Mouse (Mus musculus) testis, adult 2 months (tissue): ENCODE data around the gene Ip6k2. TPM values are rescaled to one million over a fixed set of nuclear protein-coding genes. Genes with fewer than 3 reads are reported as not detected.
A peak's percentile ranks its signal among the peaks of the same experiment; 100 is the strongest.

ENCODE experiments used
- H3K27ac ChIP-seq: fragments of 200-500 bp; 2 replicates; pipeline ENCODE4 v1.5.1; 2012; ENCODE audit warnings: low read depth, low read length; ENCODE audit not compliant: control insufficient read depth, insufficient read depth
- H3K27me3 ChIP-seq: fragments of 200-500 bp; 2 replicates; pipeline ENCODE4 v1.6.1; 2012; ENCODE audit warnings: mild to moderate bottlenecking, low read length, moderate library complexity; ENCODE audit not compliant: control insufficient read depth, insufficient read depth
- H3K36me3 ChIP-seq: fragments of 200-500 bp; 2 replicates; pipeline ENCODE4 v1.6.1; 2012; ENCODE audit warnings: mild to moderate bottlenecking, low read length; ENCODE audit not compliant: control insufficient read depth, insufficient read depth
- H3K4me1 ChIP-seq: fragments of 200-500 bp; 2 replicates; pipeline ENCODE4 v1.6.1; 2012; ENCODE audit warnings: low read length; ENCODE audit not compliant: control insufficient read depth, insufficient read depth
- H3K4me3 ChIP-seq: fragments of 200-500 bp; 2 replicates; pipeline ENCODE4 v1.5.1; 2012; ENCODE audit warnings: low read depth, mild to moderate bottlenecking, low read length, moderate library complexity, mixed read lengths; ENCODE audit not compliant: control insufficient read depth
- CTCF ChIP-seq: fragments of 200-500 bp; IDR thresholded peaks from 2 replicates; pipeline ENCODE4 v1.5.1; 2012; ENCODE audit warnings: low read depth, mild to moderate bottlenecking, inconsistent platforms, low read length, moderate library complexity; ENCODE audit not compliant: control insufficient read depth, insufficient read depth, insufficient replicate concordance
- POLR2A ChIP-seq: fragments of 200-500 bp; IDR thresholded peaks from 2 replicates; pipeline ENCODE4 v1.6.1; 2012; ENCODE audit warnings: low read depth, mild to moderate bottlenecking, inconsistent platforms, low read length, moderate library complexity; ENCODE audit not compliant: control insufficient read depth
- polyA plus RNA-seq: library from polyadenylated mRNA; depleted of rRNA; stranded (reverse); fragments of >200 nt; gene quantifications from 2 replicates; pipeline ENCODE4 v1.2.3, GENCODE M21; 2012

The Ip6k2 gene
- polyA plus RNA-seq, 1 experiment = 49.7 TPM

DNA sequence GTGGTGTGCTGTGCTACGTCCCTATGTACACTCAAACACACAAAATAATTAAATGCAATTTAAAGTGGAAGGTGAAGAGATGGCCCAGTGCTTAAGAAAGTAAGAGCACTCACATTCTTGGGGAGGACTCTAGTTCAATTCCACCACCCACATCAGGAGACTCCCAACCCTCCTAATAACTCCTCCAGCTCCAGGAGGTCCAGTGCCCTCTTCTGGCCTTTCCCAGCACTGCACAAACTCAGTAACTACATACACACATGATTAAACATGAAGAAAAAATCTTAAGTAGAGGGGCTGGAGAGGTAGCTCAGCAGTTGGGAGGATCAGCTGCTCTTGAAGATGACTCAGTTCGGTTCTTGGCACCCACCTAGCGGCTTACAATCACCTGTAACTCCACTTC, 35.9 kb downstream of the Ip6k2 start:
- Histone ChIP-seq H3K4me3 (no peak overlapping the region), H3K36me3 (no peaks in the 10 kb centered on the region), H3K27me3 (no peaks in the 10 kb centered on the region), H3K4me1 (peaks cover under 1% of the 10 kb centered on the region), H3K27ac (no peak overlapping the region)
- TF ChIP-seq POLR2A (no peak), CTCF (peak; percentile 38; the same call in 1 of the 2 replicates)

GRCm38 (mm10) chr9:108820077-108820476, 36.5 kb downstream of the Ip6k2 start:
- H3K27ac ChIP-seq = no peak overlapping the region
- no peaks in the 10 kb centered on the region for H3K27me3 ChIP-seq
- no peak for TF ChIP-seq CTCF
- TF ChIP-seq POLR2A = no peak
- H3K36me3 ChIP-seq = no peaks in the 10 kb centered on the region
- H3K4me3 ChIP-seq = no peak overlapping the region
- H3K4me1 ChIP-seq = peaks cover 6% of the 10 kb centered on the region

GRCm38 (mm10) chr9:108824144-108824685, 40.6 kb downstream of the Ip6k2 start:
- Histone ChIP-seq H3K27me3 (no peaks in the 10 kb centered on the region), H3K4me3 (peak overlapping the region; percentile 86), H3K4me1 (peaks cover 29% of the 10 kb centered on the region), H3K27ac (no peak overlapping the region), H3K36me3 (no peaks in the 10 kb centered on the region)
- TF ChIP-seq POLR2A = no peak
- no peak for TF ChIP-seq CTCF

DNA sequence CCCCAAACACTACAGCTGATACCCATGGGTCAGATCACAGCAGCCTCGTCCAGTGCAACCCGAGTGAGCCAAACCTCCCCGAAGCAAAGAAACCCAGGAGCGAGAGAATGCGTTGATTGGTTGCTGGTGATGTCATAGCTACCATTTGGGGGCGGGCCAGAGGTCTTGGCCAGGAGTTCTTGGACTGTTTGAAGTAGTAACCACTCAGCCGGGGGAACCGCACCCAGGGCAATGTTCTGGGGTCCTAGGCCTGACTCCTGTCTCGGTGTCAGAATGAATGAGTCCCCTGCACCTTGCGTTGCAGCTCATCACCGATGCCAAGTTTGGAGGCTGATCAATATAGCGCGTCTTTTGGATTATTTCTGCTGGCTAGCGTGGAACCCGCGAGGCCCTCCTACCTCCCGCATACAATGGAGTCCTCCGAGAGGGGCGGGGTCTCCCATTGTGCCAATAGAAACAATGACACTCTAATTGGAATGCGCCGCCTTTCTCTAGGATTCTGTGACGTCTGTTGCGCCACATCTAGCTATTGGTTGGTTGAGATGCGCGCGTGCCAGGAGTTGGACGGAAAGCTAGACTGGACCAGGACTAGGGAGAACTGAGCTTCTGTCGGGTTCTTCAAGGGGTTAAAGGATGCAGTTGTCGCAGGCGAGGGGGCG, 41.3 kb downstream of the Ip6k2 start:
- H3K4me3 ChIP-seq = peak overlapping the region; percentile 86
- H3K36me3 ChIP-seq = no peaks in the 10 kb centered on the region
- H3K27me3 ChIP-seq = no peaks in the 10 kb centered on the region
- H3K27ac ChIP-seq = no peak overlapping the region; the same call in 1 of the 2 replicates
- TF ChIP-seq CTCF (no peak), POLR2A (peak; percentile 62; the same call in 1 of the 2 replicates)
- H3K4me1 ChIP-seq = peaks cover 32% of the 10 kb centered on the region

GRCm38 (mm10) chr9:108825820-108826699, 42.5 kb downstream of the Ip6k2 start, which contains the start of gene Celsr3:
Gene Celsr3, plus strand, starts transcription at chr9:108826320.
- Histone ChIP-seq H3K27me3 (no peaks in the 10 kb centered on the region), H3K36me3 (no peaks in the 10 kb centered on the region), H3K4me3 (peak within 1 kb of the TSS; percentile 86), H3K27ac (no peak within 1 kb of the TSS), H3K4me1 (peaks cover 32% of the 10 kb centered on the region)
- no peak for TF ChIP-seq CTCF
- TF ChIP-seq POLR2A = no peak; the same call in 1 of the 2 replicates

DNA sequence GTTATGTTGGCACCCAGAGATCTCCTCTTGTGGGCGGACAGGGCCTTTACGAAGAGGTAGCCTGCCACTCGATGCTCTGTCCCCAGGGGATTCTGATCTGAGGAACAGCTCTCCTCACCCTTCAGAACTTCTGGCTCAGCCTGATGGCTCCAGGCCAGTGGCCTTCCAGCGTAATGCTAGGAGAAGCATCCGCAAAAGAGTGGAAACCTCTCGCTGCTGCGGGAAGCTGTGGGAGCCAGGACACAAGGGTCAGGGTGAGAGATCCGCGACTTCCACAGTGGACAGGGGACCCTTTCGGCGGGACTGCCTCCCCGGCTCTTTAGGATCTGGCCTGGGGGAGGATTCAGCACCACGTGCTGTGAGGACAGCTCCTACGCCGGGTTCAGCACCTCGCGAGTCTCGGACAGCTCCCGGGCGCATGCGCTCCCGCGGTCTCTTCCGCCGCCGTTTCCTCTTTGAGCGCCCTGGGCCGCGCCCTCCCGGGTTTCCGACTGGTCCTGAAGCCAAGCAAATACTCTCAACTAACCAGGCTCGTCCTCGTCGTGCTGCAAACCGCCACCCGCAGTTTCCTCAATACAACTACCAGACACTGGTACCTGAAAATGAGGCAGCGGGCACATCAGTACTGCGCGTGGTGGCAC, 43.2 kb downstream of the Ip6k2 start:
- Histone ChIP-seq H3K4me3 (peak overlapping the region; percentile 86), H3K36me3 (no peaks in the 10 kb centered on the region), H3K27me3 (no peaks in the 10 kb centered on the region), H3K27ac (no peak overlapping the region), H3K4me1 (peaks cover 36% of the 10 kb centered on the region)
- TF ChIP-seq POLR2A (no peak), CTCF (0 out of 2 replicates have a peak, but pooled peaks have one; percentile 15)

DNA sequence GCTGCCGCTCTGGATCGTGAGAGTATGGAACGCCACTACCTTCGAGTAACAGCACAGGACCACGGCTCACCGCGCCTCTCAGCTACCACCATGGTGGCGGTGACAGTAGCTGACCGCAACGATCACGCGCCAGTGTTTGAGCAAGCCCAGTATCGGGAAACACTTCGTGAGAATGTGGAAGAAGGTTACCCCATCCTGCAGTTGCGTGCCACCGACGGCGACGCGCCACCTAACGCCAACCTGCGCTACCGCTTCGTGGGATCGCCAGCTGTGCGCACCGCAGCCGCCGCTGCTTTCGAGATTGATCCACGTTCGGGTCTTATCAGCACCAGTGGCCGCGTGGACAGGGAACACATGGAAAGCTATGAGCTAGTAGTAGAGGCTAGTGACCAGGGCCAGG, 43.9 kb downstream of the Ip6k2 start:
- Histone ChIP-seq H3K27ac (no peak overlapping the region), H3K36me3 (no peaks in the 10 kb centered on the region), H3K27me3 (no peaks in the 10 kb centered on the region), H3K4me3 (peak overlapping the region; percentile 86), H3K4me1 (peaks cover 37% of the 10 kb centered on the region)
- TF ChIP-seq CTCF (no peak), POLR2A (no peak)
